Mouse (Mus musculus): ENCODE data around the gene Mccc1. TPM values are rescaled to one million over a fixed set of nuclear protein-coding genes. Genes with fewer than 3 reads are reported as not detected.

The Mccc1 gene
- polyA plus RNA-seq (2017; shearing (Covaris generic)): 10 to 100 TPM; 12.7 to 30.6 (median 25.1) TPM

- peak; percentile 98 for ATAC-seq
These were observed at the start of gene Mccc1 for GRCm38 (mm10) chr3:36000275-36001239. Gene Mccc1 (minus strand): TSS chr3:36000678.

DNA sequence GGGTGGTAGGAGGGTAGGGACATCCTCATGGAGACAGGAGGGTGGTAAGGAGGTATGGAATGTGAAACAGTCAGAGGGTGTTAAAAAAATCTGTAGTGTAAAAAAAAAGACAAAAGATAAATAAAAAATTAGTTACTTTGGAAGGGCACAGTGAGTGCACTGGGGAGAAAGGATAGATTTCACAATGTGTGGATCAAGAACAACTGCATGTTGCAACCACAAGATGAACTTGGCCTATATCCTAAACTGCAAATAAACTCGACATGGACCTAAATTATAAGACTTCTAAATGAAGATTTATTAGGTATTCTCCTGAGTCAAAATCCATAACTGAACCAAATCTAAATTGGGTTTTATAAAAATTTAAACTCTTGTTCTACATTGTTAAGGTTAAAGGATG is 48.6 kb upstream of the Mccc1 start:
- no peak for ATAC-seq

- ATAC-seq: no peak
These were observed 44.6 kb upstream of the Mccc1 start for GRCm38 (mm10) chr3:36045086-36045485.

DNA sequence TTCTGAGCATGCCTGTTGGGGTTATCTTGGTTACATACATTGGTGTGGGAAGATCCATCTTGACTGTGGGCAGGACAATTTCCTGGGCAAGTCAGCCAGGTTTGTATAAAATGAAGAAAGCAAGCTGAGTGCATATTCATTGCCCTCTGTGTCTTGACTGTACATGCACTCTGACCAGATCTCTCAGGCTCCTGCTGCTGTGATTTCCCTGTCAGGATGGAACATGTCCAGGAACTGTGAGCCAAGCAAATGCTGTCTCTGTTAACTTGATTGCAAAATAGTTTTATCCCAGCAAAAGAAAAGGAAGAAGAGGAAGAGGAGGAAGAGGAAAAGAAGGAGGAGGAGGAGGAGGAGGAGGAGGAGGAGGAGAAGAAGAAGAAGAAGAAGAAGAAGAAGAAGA is 44.0 kb upstream of the Mccc1 start:
- no peak for ATAC-seq

GRCm38 (mm10) chr3:36031740-36032510 is 31.4 kb upstream of the Mccc1 start:
- no peak for ATAC-seq

GRCm38 (mm10) chr3:36029993-36030392 is 29.5 kb upstream of the Mccc1 start:
- no peak for ATAC-seq

- ATAC-seq: no peak
These were observed 25.3 kb upstream of the Mccc1 start for GRCm38 (mm10) chr3:36025732-36026131.

- ATAC-seq: no peak
These were observed 10.8 kb upstream of the Mccc1 start for GRCm38 (mm10) chr3:36011239-36011638.

- ATAC-seq: no peak
These were observed 8.1 kb upstream of the Mccc1 start for GRCm38 (mm10) chr3:36008411-36009154.

DNA sequence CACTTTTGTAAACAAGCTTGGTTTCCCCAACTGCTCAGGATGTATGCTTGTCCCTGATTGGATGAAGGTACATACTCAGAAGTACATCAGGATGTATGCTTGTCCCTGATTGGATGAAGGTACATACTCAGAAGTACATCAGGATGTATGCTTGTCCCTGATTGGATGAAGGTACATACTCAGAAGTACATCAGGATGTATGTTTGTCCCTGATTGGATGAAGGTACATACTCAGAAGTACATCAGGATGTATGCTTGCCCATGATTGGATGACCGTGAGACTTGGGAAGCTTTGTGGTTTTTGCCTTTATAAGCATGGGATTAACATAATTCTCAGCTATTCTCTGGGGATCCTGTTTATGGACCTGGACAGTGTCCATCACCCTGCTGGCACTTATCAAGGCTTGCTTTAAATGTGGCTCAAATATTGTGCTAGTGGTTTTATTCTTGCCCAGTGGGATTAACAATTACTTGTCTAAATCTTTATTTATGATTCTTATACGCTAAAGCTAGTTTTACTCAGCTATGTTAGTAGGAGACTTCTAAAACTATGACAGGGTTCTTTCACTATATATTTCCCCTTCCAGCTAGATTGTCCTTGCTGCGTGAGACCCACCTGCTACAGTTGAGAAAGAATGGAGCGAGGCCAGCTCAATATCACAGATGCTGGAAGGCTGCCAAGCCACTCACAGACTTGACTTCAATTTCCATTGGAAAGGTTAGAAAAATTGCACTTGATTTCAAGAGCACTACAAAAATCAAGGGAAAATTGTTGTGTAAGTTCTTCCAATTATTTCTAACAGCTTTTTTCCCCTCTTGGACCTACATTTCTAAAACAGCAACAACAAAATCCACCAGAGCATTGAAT is 3.8 kb upstream of the Mccc1 start:
- no peak for ATAC-seq

- ATAC-seq: no peak
These were observed 5.6 kb downstream of the Mccc1 start for GRCm38 (mm10) chr3:35994552-35995531.

DNA sequence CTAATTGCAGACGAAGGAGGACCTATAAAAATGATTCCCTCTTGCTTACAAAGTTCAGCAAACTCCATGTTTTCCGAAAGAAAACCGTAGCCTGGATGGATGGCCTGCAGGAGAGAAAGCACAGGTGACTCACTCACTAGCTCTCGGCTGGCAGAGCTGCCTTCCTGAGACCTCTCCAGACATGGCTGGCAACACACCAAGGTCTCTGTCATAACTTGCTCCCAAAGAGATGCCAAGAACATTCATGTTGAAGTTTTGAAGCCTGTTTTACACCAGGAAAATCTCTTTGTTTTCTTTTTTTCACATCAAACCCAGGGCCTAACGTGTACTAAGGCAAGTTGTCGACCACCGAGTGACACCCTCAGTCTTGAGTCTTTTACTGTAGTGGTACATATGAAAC is 9.8 kb downstream of the Mccc1 start:
- ATAC-seq: no peak

DNA sequence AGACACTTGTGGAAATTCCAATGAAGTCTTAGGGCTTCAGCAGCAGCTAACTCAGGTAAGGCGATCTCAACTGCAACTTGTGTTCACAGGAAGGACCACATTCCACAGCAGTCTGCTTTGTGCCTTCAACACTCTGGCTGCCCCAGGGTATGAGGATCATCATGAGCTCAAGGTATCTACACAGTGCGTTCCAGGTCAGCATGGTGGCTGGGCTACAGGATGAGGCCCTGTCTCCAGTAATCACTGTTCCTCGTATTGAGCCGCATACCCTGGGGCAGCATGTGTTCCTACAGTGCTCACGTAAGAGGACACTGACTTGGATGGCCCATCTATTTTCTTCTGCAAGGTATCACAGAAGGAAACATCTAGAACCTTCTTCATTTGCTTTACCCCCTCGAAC is 12.4 kb downstream of the Mccc1 start:
- ATAC-seq: no peak

DNA sequence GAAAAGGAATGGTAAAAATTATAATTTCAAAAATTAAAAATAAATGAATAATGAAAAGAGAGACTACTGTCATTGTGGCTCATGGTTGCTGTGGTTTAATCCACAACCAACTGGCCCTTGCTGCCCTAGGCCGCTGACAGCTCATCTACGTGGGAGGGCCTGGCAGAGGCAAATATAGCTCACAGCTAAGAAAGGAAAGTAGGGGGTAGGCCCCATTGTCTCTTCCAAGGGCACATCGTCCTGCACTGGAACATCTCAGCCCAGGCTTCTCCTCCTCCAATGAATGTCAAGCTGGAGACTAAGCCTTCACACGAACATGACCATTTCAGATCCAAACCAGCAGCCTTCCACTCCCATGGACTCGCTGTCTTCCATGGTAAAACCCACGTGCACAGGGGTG is 14.2 kb downstream of the Mccc1 start:
- ATAC-seq: no peak

DNA sequence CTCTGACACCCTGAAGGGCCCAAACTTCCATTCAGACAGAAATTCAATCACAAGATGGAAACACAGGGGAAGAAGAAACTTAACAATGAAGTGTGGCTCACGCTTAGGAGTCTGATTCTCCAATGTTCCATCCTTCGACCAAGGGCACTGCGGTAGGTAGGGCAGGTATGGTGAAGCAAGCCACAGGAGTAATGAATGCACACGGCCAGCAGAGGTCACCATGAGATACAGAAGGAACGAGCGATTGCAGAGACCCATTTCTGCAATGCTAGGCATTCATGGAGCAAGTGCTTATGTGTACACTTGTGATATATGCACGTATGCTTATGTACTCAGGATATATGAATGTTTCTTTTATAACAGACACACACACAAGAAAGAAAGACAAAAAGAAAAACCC is 26.9 kb downstream of the Mccc1 start:
- ATAC-seq: peak; percentile 89

DNA sequence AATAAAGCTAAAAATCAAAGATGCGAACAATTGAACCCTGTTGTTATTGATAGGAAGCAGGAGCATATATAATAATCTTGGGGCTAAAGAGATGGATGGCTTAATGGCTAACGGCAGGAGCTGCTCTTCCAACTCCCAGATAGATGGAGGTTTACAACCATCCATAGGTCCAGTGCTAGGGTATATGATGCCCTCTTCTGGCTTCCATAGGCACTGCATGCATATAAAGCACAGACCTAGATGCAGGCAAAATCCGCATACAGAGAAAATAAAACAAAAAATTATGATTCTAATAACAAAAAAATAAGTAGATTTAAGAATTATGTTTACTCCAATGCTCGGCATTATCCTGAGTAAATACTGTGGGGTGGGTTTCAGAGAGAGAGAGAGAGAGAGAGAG is 27.5 kb downstream of the Mccc1 start:
- ATAC-seq: no peak

- ATAC-seq: no peak
These were observed 29.3 kb downstream of the Mccc1 start for GRCm38 (mm10) chr3:35971149-35971548.

- ATAC-seq: no peak
These were observed 30.0 kb downstream of the Mccc1 start for GRCm38 (mm10) chr3:35970441-35970840.

GRCm38 (mm10) chr3:35967366-35967921 is 33.0 kb downstream of the Mccc1 start:
- no peak for ATAC-seq

GRCm38 (mm10) chr3:35966493-35966892 is 34.0 kb downstream of the Mccc1 start:
- ATAC-seq: no peak
